Mouse (Mus musculus) heart, embryonic 15.5 days (tissue): ENCODE results near the gene Zxdc. TPM values are rescaled to one million over a fixed set of nuclear protein-coding genes. Genes with fewer than 3 reads are reported as not detected.

Experiments
- ATAC-seq: fragments of 200-750 bp; cut with Nextera tagmentation; replicated peaks from 2 replicates; pipeline ENCODE4 v1.8.0; 2017; ENCODE audit warnings: low read depth, moderate TSS enrichment; ENCODE audit not compliant: insufficient number of reproducible peaks, insufficient read depth, low FRiP score
- H3K27ac ChIP-seq: fragments of 300-500 bp; sonication (generic); 2 replicates; pipeline ENCODE4 v1.5.1; 2015; ENCODE audit warnings: mild to moderate bottlenecking, inconsistent platforms
- H3K27me3 ChIP-seq: fragments of 300-500 bp; sonication (generic); 2 replicates; pipeline ENCODE4 v1.6.1; 2015; ENCODE audit warnings: inconsistent platforms
- H3K36me3 ChIP-seq: fragments of 300-500 bp; sonication (generic); 2 replicates; pipeline ENCODE4 v1.6.1; 2015; ENCODE audit warnings: mild to moderate bottlenecking, inconsistent platforms
- H3K4me1 ChIP-seq: fragments of 300-500 bp; sonication (generic); replicated peaks from 2 replicates; pipeline ENCODE4 v1.6.1; 2015; ENCODE audit warnings: inconsistent platforms
- H3K4me2 ChIP-seq: fragments of 300-500 bp; sonication (generic); 2 replicates; pipeline ENCODE4 v1.6.1; 2015; ENCODE audit warnings: inconsistent platforms, mild to moderate bottlenecking, moderate library complexity
- H3K4me3 ChIP-seq: fragments of 300-500 bp; sonication (generic); 2 replicates; pipeline ENCODE4 v1.5.1; 2015; ENCODE audit warnings: mild to moderate bottlenecking, inconsistent platforms
- H3K9ac ChIP-seq: fragments of 300-500 bp; sonication (generic); 2 replicates; pipeline ENCODE4 v1.6.1; 2015; ENCODE audit warnings: mild to moderate bottlenecking, inconsistent platforms
- H3K9me3 ChIP-seq: fragments of 300-500 bp; sonication (generic); replicated peaks from 2 replicates; pipeline ENCODE4 v1.6.1; 2016; ENCODE audit warnings: inconsistent platforms
- WGBS: fragments of 180-500 bp; shearing (Covaris S2); methylation state at CpG from one replicate; pipeline ENCODE4 v1.1.7; 2015; ENCODE audit warnings: mixed read lengths; 5-methylcytosine and 5-hydroxymethylcytosine counted together
- polyA plus RNA-seq: library from polyadenylated mRNA; unstranded; fragments of >200 nt; fragmentation: Nextera tagmentation; extraction: Ambion mirVana; gene quantifications from 2 replicates; pipeline ENCODE4 v1.2.1, GENCODE M21; 2015

Gene Zxdc
- polyA plus RNA-seq, 1 experiment from 2014 or later: 5.5 TPM

- Histone ChIP-seq H3K9me3 (no peaks in the 10 kb centered on the region), H3K4me1 (no peaks in the 10 kb centered on the region), H3K4me3 (no peak overlapping the region), H3K36me3 (no peaks in the 10 kb centered on the region), H3K27ac (no peak overlapping the region), H3K4me2 (no peak overlapping the region), H3K9ac (no peak overlapping the region), H3K27me3 (no peaks in the 10 kb centered on the region)
- ATAC-seq: no peak
- WGBS: 69% methylated on average over 4 of the region's 4 CpGs
Measured at GRCm38 (mm10) chr6:90347183-90347582, 22.1 kb upstream of the Zxdc start.

GRCm38 (mm10) chr6:90348500-90348899 lies 20.8 kb upstream of the Zxdc start:
- 69% methylated on average over 4 of the region's 4 CpGs for WGBS
- no peaks in the 10 kb centered on the region for H3K36me3 ChIP-seq
- H3K27me3 ChIP-seq: no peaks in the 10 kb centered on the region; the same call in 1 of the 2 replicates
- no peak overlapping the region for H3K4me2 ChIP-seq
- no peak overlapping the region for H3K27ac ChIP-seq
- no peak overlapping the region for H3K4me3 ChIP-seq
- H3K9ac ChIP-seq: no peak overlapping the region
- ATAC-seq: no peak
- no peaks in the 10 kb centered on the region for H3K9me3 ChIP-seq
- H3K4me1 ChIP-seq: no peaks in the 10 kb centered on the region

- WGBS: 56% methylated on average over 2 of the region's 2 CpGs
- H3K4me2 ChIP-seq: no peak overlapping the region
Measured at GRCm38 (mm10) chr6:90350011-90350410, 19.3 kb upstream of the Zxdc start.

GRCm38 (mm10) chr6:90358142-90358541 lies 11.2 kb upstream of the Zxdc start:
- Histone ChIP-seq H3K27ac (no peak overlapping the region), H3K4me3 (no peak overlapping the region), H3K36me3 (no peaks in the 10 kb centered on the region), H3K9ac (no peak overlapping the region), H3K4me1 (peaks cover 22% of the 10 kb centered on the region), H3K9me3 (no peaks in the 10 kb centered on the region), H3K4me2 (no peak overlapping the region), H3K27me3 (no peaks in the 10 kb centered on the region)
- ATAC-seq: no peak
- 51% methylated on average over 5 of the region's 5 CpGs for WGBS

More at GRCm38 (mm10) chr6:90350011-90350410, 19.3 kb upstream of the Zxdc start:
- Histone ChIP-seq H3K27ac (no peak overlapping the region), H3K36me3 (no peaks in the 10 kb centered on the region), H3K27me3 (no peaks in the 10 kb centered on the region; the same call in 1 of the 2 replicates), H3K9ac (no peak overlapping the region), H3K4me1 (no peaks in the 10 kb centered on the region), H3K9me3 (no peaks in the 10 kb centered on the region), H3K4me3 (no peak overlapping the region)
- ATAC-seq: no peak

- WGBS: 54% methylated on average over 2 of the region's 2 CpGs
- Histone ChIP-seq H3K4me2 (no peak overlapping the region), H3K9me3 (no peaks in the 10 kb centered on the region), H3K27ac (peak overlapping the region; percentile 43), H3K27me3 (no peaks in the 10 kb centered on the region), H3K4me1 (peaks cover 22% of the 10 kb centered on the region), H3K9ac (no peak overlapping the region), H3K36me3 (no peaks in the 10 kb centered on the region), H3K4me3 (no peak overlapping the region)
- ATAC-seq: no peak
Measured at GRCm38 (mm10) chr6:90359445-90359844, 9.8 kb upstream of the Zxdc start.

- no peak overlapping the region for H3K4me2 ChIP-seq
- peak overlapping the region; percentile 43 for H3K27ac ChIP-seq
- H3K36me3 ChIP-seq: no peaks in the 10 kb centered on the region
- H3K4me1 ChIP-seq: peaks cover 22% of the 10 kb centered on the region
- no peaks in the 10 kb centered on the region for H3K27me3 ChIP-seq
- ATAC-seq: peak; percentile 40; the same call in 1 of the 2 replicates
- H3K4me3 ChIP-seq: no peak overlapping the region
- H3K9ac ChIP-seq: no peak overlapping the region
- H3K9me3 ChIP-seq: no peaks in the 10 kb centered on the region
- WGBS: 30% methylated on average over 7 of the region's 7 CpGs
Measured at GRCm38 (mm10) chr6:90360024-90360781, 9.1 kb upstream of the Zxdc start.

GRCm38 (mm10) chr6:90360922-90361614 lies 8.2 kb upstream of the Zxdc start:
- Histone ChIP-seq H3K36me3 (no peaks in the 10 kb centered on the region), H3K4me2 (no peak overlapping the region), H3K4me3 (no peak overlapping the region), H3K4me1 (peaks cover 22% of the 10 kb centered on the region), H3K9me3 (no peaks in the 10 kb centered on the region), H3K9ac (no peak overlapping the region), H3K27me3 (no peaks in the 10 kb centered on the region), H3K27ac (no peak overlapping the region)
- ATAC-seq: no peak
- 72% methylated on average over 6 of the region's 6 CpGs for WGBS

GRCm38 (mm10) chr6:90363301-90363700 lies 6.0 kb upstream of the Zxdc start:
- ATAC-seq: no peak
- WGBS: 71% methylated on average over 5 of the region's 5 CpGs
- no peak overlapping the region for H3K4me2 ChIP-seq
- H3K9me3 ChIP-seq: no peaks in the 10 kb centered on the region
- H3K27ac ChIP-seq: no peak overlapping the region
- no peak overlapping the region for H3K9ac ChIP-seq
- no peak overlapping the region for H3K4me3 ChIP-seq
- H3K36me3 ChIP-seq: no peaks in the 10 kb centered on the region
- H3K4me1 ChIP-seq: peaks cover 17% of the 10 kb centered on the region
- H3K27me3 ChIP-seq: no peaks in the 10 kb centered on the region

- H3K4me2 ChIP-seq: peak overlapping the region; percentile 96
- H3K36me3 ChIP-seq: peaks cover 28% of the 10 kb centered on the region
- H3K27me3 ChIP-seq: no peaks in the 10 kb centered on the region
- peak overlapping the region; percentile 83 for H3K9ac ChIP-seq
- peak overlapping the region; percentile 88 for H3K27ac ChIP-seq
- under 1% methylated on average over 91 of the region's 98 CpGs for WGBS
- H3K4me1 ChIP-seq: peaks cover 21% of the 10 kb centered on the region
- no peaks in the 10 kb centered on the region for H3K9me3 ChIP-seq
- ATAC-seq: peak; percentile 71
- H3K4me3 ChIP-seq: peak overlapping the region; percentile 78
Measured at GRCm38 (mm10) chr6:90369725-90370553, 647 bp downstream of the Zxdc start.

GRCm38 (mm10) chr6:90374647-90375046 lies 5.4 kb downstream of the Zxdc start:
- Histone ChIP-seq H3K4me2 (no peak overlapping the region), H3K4me1 (peaks cover 21% of the 10 kb centered on the region), H3K27me3 (no peaks in the 10 kb centered on the region), H3K27ac (no peak overlapping the region), H3K36me3 (peaks cover 69% of the 10 kb centered on the region), H3K4me3 (no peak overlapping the region), H3K9ac (no peak overlapping the region), H3K9me3 (no peaks in the 10 kb centered on the region)
- no peak for ATAC-seq
- 56% methylated on average over 4 of the region's 4 CpGs for WGBS

GRCm38 (mm10) chr6:90377708-90378107 lies 8.4 kb downstream of the Zxdc start:
- no peaks in the 10 kb centered on the region for H3K9me3 ChIP-seq
- no peaks in the 10 kb centered on the region for H3K27me3 ChIP-seq
- 95% methylated on average over 2 of the region's 2 CpGs for WGBS
- no peak overlapping the region for H3K4me3 ChIP-seq
- H3K4me1 ChIP-seq: no peaks in the 10 kb centered on the region
- H3K4me2 ChIP-seq: no peak overlapping the region
- no peak for ATAC-seq
- H3K36me3 ChIP-seq: peaks cover 91% of the 10 kb centered on the region
- H3K27ac ChIP-seq: no peak overlapping the region
- no peak overlapping the region for H3K9ac ChIP-seq
